Mouse (Mus musculus): ENCODE results near the gene Lrrc15. TPM values are rescaled to one million over a fixed set of nuclear protein-coding genes. Genes with fewer than 3 reads are reported as not detected.
A peak's percentile ranks its signal among the peaks of the same experiment; 100 is the strongest.

Gene Lrrc15
- not detected in 2 replicates for polyA plus RNA-seq (2012; ENCODE audit: insufficient read depth, insufficient read length, missing spikeins)

GRCm38 (mm10) chr16:30282844-30283495 is at the start of gene Lrrc15:
Gene Lrrc15, minus strand, starts transcription at chr16:30283256.
- H3K4me3 ChIP-seq (ENCODE audit: insufficient read depth, low read depth, low read length): 0 out of 2 replicates have a peak within 1 kb of the TSS, but pooled peaks have one; percentile 14
- H3K4me1 ChIP-seq (ENCODE audit: control insufficient read depth, insufficient read depth, insufficient read length, low read length): no peaks in the 10 kb centered on the region
- no peak within 1 kb of the TSS for H3K27ac ChIP-seq (replicated peaks; ENCODE audit: low read depth, low read length)

GRCm38 (mm10) chr16:30314236-30314635 is 31.2 kb upstream of the Lrrc15 start:
- Histone ChIP-seq H3K4me3 (ENCODE audit: insufficient read depth, low read depth, low read length) (no peak overlapping the region), H3K4me1 (ENCODE audit: control insufficient read depth, insufficient read depth, insufficient read length, low read length) (peaks cover 9% of the 10 kb centered on the region), H3K27ac (replicated peaks; ENCODE audit: low read depth, low read length) (no peak overlapping the region)

- Histone ChIP-seq H3K27ac (replicated peaks; ENCODE audit: low read depth, low read length) (no peak within 1 kb of the TSS), H3K4me1 (ENCODE audit: control insufficient read depth, insufficient read depth, insufficient read length, low read length) (peaks cover 3% of the 10 kb centered on the region; the same call in 1 of the 2 replicates), H3K4me3 (ENCODE audit: insufficient read depth, low read depth, low read length) (peak within 1 kb of the TSS; percentile 55; the same call in 1 of the 2 replicates)
Measured at GRCm38 (mm10) chr16:30310647-30311046, 27.6 kb upstream of the Lrrc15 start, which contains the start of gene Gp5. Gene Gp5, minus strand, starts transcription at chr16:30310779.

- Histone ChIP-seq H3K4me3 (ENCODE audit: insufficient read depth, low read depth, low read length) (no peak overlapping the region), H3K4me1 (ENCODE audit: control insufficient read depth, insufficient read depth, insufficient read length, low read length) (peaks cover 3% of the 10 kb centered on the region; the same call in 1 of the 2 replicates), H3K27ac (replicated peaks; ENCODE audit: low read depth, low read length) (no peak overlapping the region)
Measured at GRCm38 (mm10) chr16:30310171-30310515, 27.1 kb upstream of the Lrrc15 start.

- peaks cover 3% of the 10 kb centered on the region; the same call in 1 of the 2 replicates for H3K4me1 ChIP-seq (ENCODE audit: control insufficient read depth, insufficient read depth, insufficient read length, low read length)
- H3K4me3 ChIP-seq (ENCODE audit: insufficient read depth, low read depth, low read length): peak overlapping the region; percentile 55
- no peak overlapping the region for H3K27ac ChIP-seq (replicated peaks; ENCODE audit: low read depth, low read length)
Measured at GRCm38 (mm10) chr16:30309395-30310170, 26.5 kb upstream of the Lrrc15 start.

GRCm38 (mm10) chr16:30308616-30309394 is 25.7 kb upstream of the Lrrc15 start:
- Histone ChIP-seq H3K4me1 (ENCODE audit: control insufficient read depth, insufficient read depth, insufficient read length, low read length) (peaks cover 3% of the 10 kb centered on the region; the same call in 1 of the 2 replicates), H3K4me3 (ENCODE audit: insufficient read depth, low read depth, low read length) (peak overlapping the region; percentile 55), H3K27ac (replicated peaks; ENCODE audit: low read depth, low read length) (no peak overlapping the region)

- H3K4me1 ChIP-seq (ENCODE audit: control insufficient read depth, insufficient read depth, insufficient read length, low read length): peaks cover 3% of the 10 kb centered on the region; the same call in 1 of the 2 replicates
- H3K4me3 ChIP-seq (ENCODE audit: insufficient read depth, low read depth, low read length): peak overlapping the region; percentile 55
- H3K27ac ChIP-seq (replicated peaks; ENCODE audit: low read depth, low read length): no peak overlapping the region
Measured at GRCm38 (mm10) chr16:30307961-30308615, 25.0 kb upstream of the Lrrc15 start.

GRCm38 (mm10) chr16:30307306-30307705 is 24.2 kb upstream of the Lrrc15 start:
- H3K4me3 ChIP-seq (ENCODE audit: insufficient read depth, low read depth, low read length): no peak overlapping the region
- H3K4me1 ChIP-seq (ENCODE audit: control insufficient read depth, insufficient read depth, insufficient read length, low read length): peaks cover 3% of the 10 kb centered on the region; the same call in 1 of the 2 replicates
- H3K27ac ChIP-seq (replicated peaks; ENCODE audit: low read depth, low read length): no peak overlapping the region

- H3K4me1 ChIP-seq (ENCODE audit: control insufficient read depth, insufficient read depth, insufficient read length, low read length): peaks cover 3% of the 10 kb centered on the region; the same call in 1 of the 2 replicates
- H3K27ac ChIP-seq (replicated peaks; ENCODE audit: low read depth, low read length): no peak overlapping the region
- H3K4me3 ChIP-seq (ENCODE audit: insufficient read depth, low read depth, low read length): no peak overlapping the region
Measured at GRCm38 (mm10) chr16:30306102-30306501, 23.0 kb upstream of the Lrrc15 start.

- no peak overlapping the region for H3K27ac ChIP-seq (replicated peaks; ENCODE audit: low read depth, low read length)
- no peaks in the 10 kb centered on the region; the same call in 1 of the 2 replicates for H3K4me1 ChIP-seq (ENCODE audit: control insufficient read depth, insufficient read depth, insufficient read length, low read length)
- H3K4me3 ChIP-seq (ENCODE audit: insufficient read depth, low read depth, low read length): no peak overlapping the region
Measured at GRCm38 (mm10) chr16:30304236-30304635, 21.2 kb upstream of the Lrrc15 start.

- no peaks in the 10 kb centered on the region; the same call in 1 of the 2 replicates for H3K4me1 ChIP-seq (ENCODE audit: control insufficient read depth, insufficient read depth, insufficient read length, low read length)
- no peak overlapping the region for H3K4me3 ChIP-seq (ENCODE audit: insufficient read depth, low read depth, low read length)
- H3K27ac ChIP-seq (replicated peaks; ENCODE audit: low read depth, low read length): no peak overlapping the region
Measured at GRCm38 (mm10) chr16:30303411-30303810, 20.4 kb upstream of the Lrrc15 start.

- Histone ChIP-seq H3K27ac (replicated peaks; ENCODE audit: low read depth, low read length) (no peak overlapping the region), H3K4me3 (ENCODE audit: insufficient read depth, low read depth, low read length) (no peak overlapping the region), H3K4me1 (ENCODE audit: control insufficient read depth, insufficient read depth, insufficient read length, low read length) (no peaks in the 10 kb centered on the region)
Measured at GRCm38 (mm10) chr16:30302686-30303085, 19.6 kb upstream of the Lrrc15 start.

GRCm38 (mm10) chr16:30299711-30300277 is 16.7 kb upstream of the Lrrc15 start:
- Histone ChIP-seq H3K4me3 (ENCODE audit: insufficient read depth, low read depth, low read length) (no peak overlapping the region), H3K4me1 (ENCODE audit: control insufficient read depth, insufficient read depth, insufficient read length, low read length) (no peaks in the 10 kb centered on the region), H3K27ac (replicated peaks; ENCODE audit: low read depth, low read length) (no peak overlapping the region)

GRCm38 (mm10) chr16:30297450-30297849 is 14.4 kb upstream of the Lrrc15 start:
- Histone ChIP-seq H3K4me1 (ENCODE audit: control insufficient read depth, insufficient read depth, insufficient read length, low read length) (no peaks in the 10 kb centered on the region), H3K27ac (replicated peaks; ENCODE audit: low read depth, low read length) (no peak overlapping the region), H3K4me3 (ENCODE audit: insufficient read depth, low read depth, low read length) (no peak overlapping the region)

All from brown adipose tissue, adult 24 weeks (tissue).